Mouse (Mus musculus) skeletal muscle tissue, adult 2 months (tissue): ENCODE measurements at regions not wholly inside any gene's neighbourhood (a gene's known extent, or its start where the extent isn't known, plus 50 kb on each side); places are given as distances from the start of the nearest gene placed in this dataset.
A peak's percentile ranks its signal among the peaks of the same experiment; 100 is the strongest.

Experiments used
- DNase-seq: peaks from one replicate; pipeline ENCODE4 v3.0.0-alpha.2; 2012; ENCODE audit warnings: low read depth, low spot score

DNA sequence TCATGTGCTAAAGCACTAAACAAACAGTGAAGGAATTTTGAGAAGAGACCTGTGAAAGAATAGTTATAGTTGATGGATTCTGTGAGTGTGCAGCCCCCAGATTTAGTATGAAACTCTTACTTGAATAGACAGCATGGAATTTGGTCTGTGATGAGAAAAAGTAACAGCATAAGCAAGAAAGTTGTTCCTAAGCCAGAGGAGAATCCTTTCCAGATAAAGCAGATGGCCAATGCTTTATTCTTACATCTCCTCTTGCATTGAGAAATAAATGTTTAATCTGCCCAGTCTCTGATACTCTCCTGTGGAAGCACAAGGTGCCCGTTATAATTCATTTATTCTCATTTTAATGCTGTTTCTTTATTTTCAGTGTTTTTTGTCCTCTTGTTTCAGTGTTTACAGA, 263.5 kb downstream of the Tecrl start:
- DNase-seq: no peak

DNA sequence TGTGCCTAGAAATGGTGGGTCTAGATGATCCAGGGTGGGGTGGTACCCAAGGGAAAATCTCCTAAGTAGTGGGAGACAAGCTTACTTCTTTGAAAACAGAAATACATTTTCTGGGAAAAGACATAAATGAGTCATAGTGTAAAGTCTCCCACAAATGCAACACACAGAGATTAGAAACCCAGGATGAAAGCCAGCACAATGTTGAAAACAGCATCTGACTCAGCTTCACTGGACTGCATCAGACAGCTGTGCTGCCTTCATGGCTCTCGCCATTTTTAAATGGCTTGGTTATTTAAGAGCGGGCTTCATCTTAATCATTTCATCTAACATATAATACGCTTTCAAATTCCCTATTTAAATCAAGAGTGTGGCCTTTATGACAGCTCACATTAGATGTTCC, 300.2 kb downstream of the Tecrl start:
- no peak for DNase-seq

DNA sequence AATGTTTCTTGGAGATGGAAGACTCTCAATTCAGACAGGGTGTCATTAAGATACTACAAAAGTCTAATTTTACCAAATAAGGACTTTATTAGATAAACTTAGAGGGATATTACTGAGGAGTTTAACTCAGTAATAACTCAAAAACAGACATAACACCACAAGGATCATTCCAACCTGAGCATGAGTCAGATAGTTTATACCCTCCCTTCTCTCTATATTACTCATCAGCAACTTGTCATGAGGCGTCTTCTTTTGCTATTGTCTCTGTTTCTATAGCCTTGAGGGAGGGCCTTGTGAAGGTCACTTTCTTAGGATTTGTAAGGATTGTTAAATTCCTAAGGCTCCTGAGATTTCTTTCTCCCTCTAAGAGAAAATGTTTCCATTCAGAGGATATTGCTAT, 307.8 kb downstream of the Tecrl start:
- no peak for DNase-seq

DNA sequence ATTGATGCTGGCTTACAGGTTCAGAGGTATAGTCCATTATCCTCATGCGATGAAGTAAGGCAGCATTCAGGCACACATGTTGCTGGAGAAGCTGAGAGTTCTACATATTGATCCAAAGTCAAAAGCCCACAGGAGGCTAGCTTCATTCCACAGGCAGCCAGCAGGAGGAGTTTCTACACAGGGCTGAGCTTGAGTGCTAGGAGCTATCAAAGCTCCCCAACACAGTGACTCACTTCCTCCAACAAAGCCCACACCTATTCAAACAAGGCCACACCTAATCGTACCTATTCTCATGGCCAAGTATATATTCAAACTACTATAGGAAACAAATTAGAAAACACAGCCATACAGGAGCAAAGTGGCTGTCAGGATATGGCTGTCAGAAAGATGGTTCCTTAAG, 325.3 kb downstream of the Tecrl start:
- DNase-seq: no peak

DNA sequence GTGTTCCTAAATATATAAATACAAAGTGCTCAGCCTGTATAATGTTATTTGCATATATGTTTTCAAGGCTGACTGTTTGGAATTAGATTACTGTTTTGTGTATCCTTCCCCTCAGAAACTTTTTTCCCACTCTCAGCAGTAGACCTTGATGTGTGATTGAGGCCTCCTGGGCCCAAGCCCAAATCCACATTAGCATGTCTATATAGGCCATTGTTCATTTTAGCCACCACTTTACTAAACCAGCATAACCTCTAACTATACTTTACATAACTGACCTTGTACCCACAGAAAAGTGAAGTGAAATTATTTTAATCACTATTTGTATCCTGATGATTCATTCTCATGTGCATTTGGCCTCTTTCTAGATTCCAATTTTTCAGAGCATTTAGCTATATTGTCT, 349.0 kb downstream of the Tecrl start:
- DNase-seq: no peak

DNA sequence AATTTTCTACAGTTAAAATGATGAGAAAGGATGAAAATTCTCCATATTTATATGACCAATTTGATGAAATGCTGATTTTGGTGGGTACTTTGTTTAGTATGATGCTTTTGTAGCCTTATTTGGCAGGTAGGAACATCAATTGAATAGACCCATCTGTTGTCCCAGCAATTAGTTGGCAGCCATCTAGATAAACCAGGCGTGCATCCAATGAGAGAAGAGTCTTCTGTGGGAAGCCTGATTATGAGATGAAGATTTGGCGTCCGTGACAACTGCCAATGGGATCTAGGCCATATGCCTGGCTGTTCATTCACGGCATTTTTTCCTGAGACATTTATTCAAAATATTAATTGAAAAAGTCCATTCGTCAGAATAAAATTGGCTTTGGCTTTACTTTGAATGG, 365.9 kb downstream of the Tecrl start:
- peak; percentile 2 for DNase-seq

DNA sequence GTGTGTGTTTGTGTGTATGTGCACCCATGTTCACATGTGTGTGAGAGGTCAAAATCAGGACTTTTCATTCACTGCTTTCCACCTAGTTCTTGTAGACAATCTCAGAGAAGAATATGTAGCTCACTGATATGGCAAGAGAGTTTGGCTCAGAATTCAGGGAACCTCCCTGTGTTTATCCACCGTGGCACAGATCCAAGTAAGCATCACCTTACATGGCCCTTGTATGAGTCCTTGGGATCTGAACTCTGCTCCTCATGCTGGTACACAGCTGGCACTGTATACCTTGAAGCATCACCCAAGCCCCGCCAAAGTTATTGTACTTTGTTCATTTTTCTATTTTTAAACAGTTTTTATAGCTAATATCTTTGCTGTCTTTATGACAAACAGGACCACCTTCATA, 385.7 kb downstream of the Tecrl start:
- DNase-seq: no peak

DNA sequence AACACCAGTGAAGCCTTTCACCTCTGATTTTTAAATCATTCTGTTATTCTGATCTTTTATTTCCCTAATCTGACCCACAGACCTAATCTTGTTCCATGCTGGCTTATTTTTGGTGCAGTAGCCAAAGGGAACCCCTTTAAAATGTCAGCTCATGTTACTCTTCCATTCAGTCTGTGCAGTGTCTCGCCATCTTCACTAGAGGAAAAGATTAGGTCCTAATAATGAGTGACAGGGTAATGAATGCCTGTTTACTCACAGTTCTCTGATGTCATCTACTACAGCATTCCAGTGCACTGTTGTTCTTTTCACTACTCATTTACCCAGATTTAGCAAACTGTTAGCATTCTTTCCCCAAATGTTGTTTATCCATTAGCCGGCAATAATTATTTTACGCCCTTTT, 388.2 kb downstream of the Tecrl start:
- no peak for DNase-seq

DNA sequence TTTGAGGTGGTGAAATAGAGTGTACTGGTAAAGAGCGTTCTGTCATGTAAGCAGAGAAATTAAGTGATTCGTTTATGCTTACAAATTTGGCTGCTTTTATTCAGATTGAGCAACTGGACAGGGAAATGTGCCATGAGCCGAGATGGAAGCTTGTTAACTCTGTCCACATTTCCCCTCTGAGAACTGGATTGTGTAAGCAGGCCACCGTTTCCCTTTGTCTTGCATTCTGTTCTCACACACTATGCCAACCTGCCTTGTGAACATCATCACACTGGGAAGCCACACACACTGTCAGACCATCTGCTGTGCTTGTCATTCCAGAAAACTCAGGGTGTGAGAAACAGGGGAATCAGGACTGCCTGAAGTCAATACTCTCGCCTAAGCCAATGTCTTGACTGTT, 388.8 kb downstream of the Tecrl start:
- DNase-seq: peak; percentile 71

DNA sequence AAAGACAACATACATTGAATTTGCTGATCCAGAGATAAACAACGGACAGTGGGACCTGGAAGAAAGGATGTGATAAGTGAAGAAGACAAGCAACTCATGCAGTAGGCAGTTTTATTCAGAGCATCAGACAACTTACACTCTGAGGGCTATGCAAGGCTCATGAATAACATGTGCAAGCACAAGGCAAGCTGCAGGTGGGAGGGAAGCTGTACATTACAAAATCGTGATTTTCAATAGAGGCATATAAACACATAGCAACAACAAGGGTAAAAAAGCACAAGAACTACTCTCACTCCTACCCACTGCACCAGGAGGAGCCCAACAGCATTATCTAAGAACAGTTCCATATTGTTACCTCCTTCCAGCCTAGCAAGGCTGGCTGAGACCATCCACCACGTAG, 390.5 kb downstream of the Tecrl start:
- DNase-seq: no peak

DNA sequence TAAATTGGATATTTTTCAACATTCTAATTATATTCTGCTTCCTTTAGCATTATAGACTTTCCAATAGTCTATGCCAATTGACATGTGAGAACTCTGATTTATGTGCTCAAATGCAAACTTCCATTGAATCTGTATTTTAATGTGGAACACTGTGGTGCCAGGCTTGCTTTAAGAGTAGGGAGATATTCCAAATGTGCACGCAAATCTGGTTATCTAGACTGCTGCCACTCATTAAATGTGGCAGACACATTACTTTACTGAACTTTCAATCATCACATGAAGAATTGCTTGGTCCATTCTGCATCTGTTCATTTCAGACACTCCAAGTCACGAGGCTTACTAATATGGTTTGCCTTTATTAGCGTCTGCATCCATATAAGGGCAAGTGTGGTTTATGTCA, 399.0 kb downstream of the Tecrl start:
- DNase-seq: no peak

DNA sequence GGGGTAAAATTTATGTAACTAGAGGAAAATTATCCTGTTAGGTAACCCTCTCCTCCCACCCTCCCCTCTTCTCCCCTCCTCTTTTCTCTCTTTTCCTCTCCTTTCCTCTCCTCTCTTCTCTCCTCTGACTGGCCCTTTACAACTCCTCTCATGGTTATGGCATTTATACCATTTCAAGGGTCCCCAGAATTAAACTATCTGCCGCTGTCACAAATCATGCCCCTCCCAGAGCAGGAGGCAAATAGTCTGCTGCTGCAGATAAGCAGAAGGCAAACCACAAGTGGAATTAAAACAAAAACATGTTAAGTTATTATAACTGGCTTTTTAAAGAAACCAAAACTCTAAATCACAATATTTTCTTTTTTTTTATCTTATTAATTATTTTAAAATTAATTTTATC, 407.9 kb downstream of the Tecrl start:
- DNase-seq: no peak

DNA sequence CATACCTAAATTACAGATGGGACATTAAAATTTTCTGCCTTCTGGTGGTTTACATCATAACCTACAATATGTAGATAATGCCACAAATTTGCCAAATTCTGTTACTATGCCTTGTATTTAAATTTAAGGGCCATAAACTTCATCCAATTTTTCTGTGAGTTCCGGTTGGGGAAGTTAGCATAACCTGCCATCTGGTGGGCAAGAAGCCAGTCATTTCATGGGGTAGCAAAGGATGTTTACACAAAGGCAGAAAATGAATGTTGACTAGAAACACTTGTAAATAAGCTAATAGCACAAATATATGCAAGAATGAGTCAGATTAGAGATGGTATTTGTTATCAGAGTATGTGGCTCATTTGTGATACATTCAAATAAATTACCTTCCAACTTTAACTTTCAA, 415.2 kb downstream of the Tecrl start:
- no peak for DNase-seq

DNA sequence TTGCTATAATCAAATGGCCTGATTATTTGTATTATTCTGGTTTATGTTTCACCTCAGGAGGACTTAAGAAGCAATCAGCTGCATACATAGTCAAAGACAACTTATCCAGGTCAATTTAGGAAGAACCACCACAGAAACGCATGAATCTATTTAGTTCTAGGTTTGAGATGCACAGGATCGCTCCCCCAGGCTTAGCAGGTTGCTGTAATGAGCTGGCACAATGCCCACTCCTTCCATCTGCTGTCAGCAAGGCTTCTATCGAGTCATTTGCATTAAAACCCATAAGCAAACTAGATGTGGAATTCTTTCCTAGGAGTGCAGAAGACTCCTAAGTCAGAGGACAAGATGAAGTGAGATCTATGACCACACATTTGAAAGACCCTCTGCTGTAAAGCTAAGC, 455.6 kb downstream of the Tecrl start:
- DNase-seq: no peak

DNA sequence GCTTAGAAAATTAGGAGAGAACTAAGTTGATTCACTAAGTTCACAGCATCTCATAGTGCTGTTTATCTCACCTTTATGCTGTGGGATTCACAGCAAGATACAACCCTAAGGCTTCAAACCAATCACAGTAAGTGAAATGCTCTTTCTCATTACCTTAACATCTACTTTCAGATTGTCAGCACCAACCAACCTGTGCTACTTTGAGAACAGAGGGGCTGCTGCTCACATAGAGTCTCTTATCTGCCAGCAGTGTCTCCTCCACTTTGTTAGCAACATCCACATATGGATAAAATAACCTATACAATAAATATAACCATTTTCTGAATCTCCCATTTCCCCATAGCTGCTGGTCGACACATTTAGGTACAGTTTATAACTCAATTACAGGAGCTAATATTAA, 456.1 kb downstream of the Tecrl start:
- DNase-seq: no peak

DNA sequence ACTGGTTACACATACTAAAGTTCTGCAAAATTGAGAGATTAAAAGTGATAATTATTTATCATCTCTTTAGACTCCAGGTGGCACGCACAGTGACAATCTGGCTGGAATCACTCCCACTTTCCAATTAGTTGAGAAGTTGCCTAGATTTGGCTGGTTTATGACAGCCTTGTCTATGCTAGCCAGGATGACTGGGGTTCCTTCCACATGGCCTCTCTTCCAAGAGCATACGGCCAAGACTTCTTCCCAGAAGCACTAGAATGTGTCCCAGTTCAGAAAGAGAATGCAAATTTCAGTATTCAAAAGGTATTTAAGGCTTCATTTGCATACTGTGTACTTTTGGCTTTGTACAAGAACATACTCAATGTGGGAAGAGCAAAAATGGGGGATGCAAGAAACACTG, 456.6 kb downstream of the Tecrl start:
- DNase-seq: no peak

DNA sequence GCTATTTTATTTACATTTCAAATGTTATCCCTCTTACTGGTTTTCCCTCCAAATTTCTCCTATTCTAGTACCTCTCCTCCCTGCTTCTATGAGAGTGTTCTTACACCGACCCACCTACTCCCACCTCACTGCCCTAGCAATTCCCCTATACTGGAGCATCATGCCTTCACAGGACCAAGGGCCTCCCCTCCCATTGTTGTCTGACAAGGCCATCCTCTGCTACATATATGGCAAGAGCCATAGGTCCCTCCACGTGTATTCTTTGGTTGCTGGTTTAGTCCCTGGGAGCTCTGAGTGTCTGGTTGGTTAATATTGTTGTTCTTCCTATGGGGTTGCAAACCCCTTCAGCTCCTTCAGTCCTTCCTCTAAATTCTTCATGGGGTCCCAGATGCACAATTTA, 485.7 kb downstream of the Tecrl start:
- no peak for DNase-seq

DNA sequence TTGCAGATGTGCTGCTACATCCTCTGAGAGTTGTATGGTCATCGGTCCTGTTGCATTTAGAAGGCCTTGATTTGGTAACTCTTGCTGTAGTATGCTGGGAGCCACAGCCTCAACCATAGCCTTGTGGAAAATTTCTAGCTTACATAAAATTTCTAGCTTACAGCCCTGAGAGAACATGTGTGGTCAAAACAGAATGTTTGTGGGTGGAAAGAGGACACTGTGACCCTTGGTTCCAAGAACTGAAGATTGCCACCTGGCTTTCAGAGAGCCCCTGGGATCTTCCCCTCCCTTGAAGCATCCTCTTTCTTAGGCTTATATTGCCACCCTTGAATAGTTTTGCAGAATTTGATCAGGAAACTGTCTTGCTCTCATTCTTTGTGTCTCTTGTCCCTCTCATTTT, 490.6 kb downstream of the Tecrl start:
- DNase-seq: no peak

DNA sequence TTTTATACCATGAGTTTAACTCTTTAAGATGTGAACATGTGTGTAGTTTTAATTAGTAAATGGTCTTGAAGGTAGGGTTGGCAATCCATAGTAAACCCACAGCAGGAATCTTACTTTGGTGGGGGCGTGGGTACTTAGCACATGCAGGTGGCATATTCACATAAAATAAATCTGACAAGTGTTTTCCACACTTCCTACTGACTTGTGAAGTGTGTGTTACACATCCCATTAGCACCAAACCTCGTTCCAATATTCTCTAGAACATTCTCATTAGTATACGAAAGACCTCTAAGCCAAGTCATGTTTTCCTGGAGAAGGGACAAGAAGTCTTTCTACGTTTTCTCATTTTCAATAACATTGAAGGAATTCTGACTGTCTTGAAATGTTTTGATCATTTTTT, 529.7 kb downstream of the Tecrl start:
- no peak for DNase-seq

DNA sequence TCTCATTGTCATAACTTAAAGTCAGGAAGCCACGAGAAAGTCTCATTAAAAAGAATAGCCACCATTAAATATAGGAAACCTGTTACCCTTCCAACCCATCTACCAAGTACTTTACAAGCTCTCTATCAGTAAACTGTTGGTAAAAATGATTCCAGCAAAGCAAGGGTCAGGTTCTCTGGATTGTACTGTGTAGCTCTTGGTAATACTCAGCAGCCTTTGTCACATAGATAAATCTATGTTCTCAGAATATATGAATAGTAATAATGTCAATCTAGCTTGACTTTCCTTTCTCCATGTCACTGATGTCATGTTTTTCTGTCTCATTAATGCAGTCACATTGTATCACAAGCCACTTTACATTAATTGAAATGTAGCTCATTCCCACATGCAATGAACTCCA, 561.8 kb downstream of the Tecrl start:
- no peak for DNase-seq
